Mouse (Mus musculus) C2C12 (cell line): ENCODE measurements around the gene Camkk2.

Experiments used
- CEBPB ChIP-seq: IDR thresholded peaks from one replicate; pipeline ENCODE4 v1.6.1; 2011; ENCODE audit warnings: low read depth, mild to moderate bottlenecking, control low read depth, moderate library complexity
- CTCF ChIP-seq: IDR thresholded peaks from one replicate; pipeline ENCODE4 v1.5.1; 2011; ENCODE audit not compliant: control insufficient read depth, insufficient read depth, insufficient read length
- FOSL1 ChIP-seq: IDR thresholded peaks from one replicate; pipeline ENCODE4 v1.8.0; 2011; ENCODE audit warnings: mild to moderate bottlenecking, low read length; ENCODE audit not compliant: poor library complexity, insufficient read depth, severe bottlenecking
- MAX ChIP-seq: IDR thresholded peaks from one replicate; pipeline ENCODE4 v1.6.1; 2011; ENCODE audit warnings: mild to moderate bottlenecking, control low read depth
- MYOD1 ChIP-seq: IDR thresholded peaks from one replicate; pipeline ENCODE4 v1.6.1; 2011; ENCODE audit warnings: low read depth; ENCODE audit not compliant: control insufficient read depth, insufficient read length
- MYOG ChIP-seq: IDR thresholded peaks from one replicate; pipeline ENCODE4 v1.6.1; 2011; ENCODE audit not compliant: control insufficient read depth, insufficient read length; ENCODE audit errors: extremely low read depth
- USF1 ChIP-seq: IDR thresholded peaks from one replicate; pipeline ENCODE4 v1.6.1; 2011; ENCODE audit warnings: low read depth, mild to moderate bottlenecking, control low read depth, moderate library complexity

- TF ChIP-seq CTCF (no peak), CEBPB (no peak), USF1 (no peak), MYOD1 (no peak), MYOG (no peak), MAX (no peak), FOSL1 (no peak)
Observed at GRCm38 (mm10) chr5:122708819-122709218, 70.4 kb downstream of the Camkk2 start.
